Mouse (Mus musculus) erythroid progenitor cell, adult 5-6 weeks (primary cell): Measurements from ENCODE around the gene Slc44a4. TPM values are rescaled to one million over a fixed set of nuclear protein-coding genes. Genes with fewer than 3 reads are reported as not detected.

Source experiments
- total RNA-seq, 2 experiments: library from RNA; stranded (forward) in 1 of 2; stranded (reverse) in 1 of 2; fragments of 150-400 nt in 1 of 2; fragments of 186-747, 209-891 nt in 1 of 2; gene quantifications; 2 replicates each; pipeline versions ENCODE4 v1.2.3 to v1.2.4; 2015 to 2017; ENCODE audit warnings: low replicate concordance in 2 of 2

The Slc44a4 gene
- total RNA-seq, 2 experiments from 2014 or later = not detected

Other genes starting within 250 kb of the Slc44a4 start
Only the 30 nearest of the 37 such genes appear.
- gene C4b, start 170.6 kb upstream of the Slc44a4 start, total RNA-seq (2015; ENCODE audit: low replicate concordance) = 0.36 TPM in 1 of 2 replicates, not detected in the other
- gene C4b, start 170.6 kb upstream of the Slc44a4 start, total RNA-seq (2017; ENCODE audit: low replicate concordance) = under 0.01 and 2.1 TPM in 2 replicates
- gene Cyp21a1, start 109.9 kb upstream of the Slc44a4 start, total RNA-seq (2015; ENCODE audit: low replicate concordance) = not detected in 2 replicates
- not detected in 2 replicates for gene Cyp21a1, start 109.9 kb upstream of the Slc44a4 start, total RNA-seq (2017; ENCODE audit: low replicate concordance)
- 12.6 and 18.0 TPM in 2 replicates for gene Stk19, start 77.5 kb upstream of the Slc44a4 start, total RNA-seq (2015; ENCODE audit: low replicate concordance)
- gene Stk19, start 77.5 kb upstream of the Slc44a4 start, total RNA-seq (2017; ENCODE audit: low replicate concordance) = 20.5 and 22.2 TPM in 2 replicates
- 49.4 and 52.0 TPM in 2 replicates for gene Dxo, start 77.4 kb upstream of the Slc44a4 start, total RNA-seq (2015; ENCODE audit: low replicate concordance)
- gene Dxo, start 77.4 kb upstream of the Slc44a4 start, total RNA-seq (2017; ENCODE audit: low replicate concordance) = 13.4 and 26.7 TPM in 2 replicates
- gene Skiv2l, start 64.3 kb upstream of the Slc44a4 start, total RNA-seq (2015; ENCODE audit: low replicate concordance) = 11.3 and 25.6 TPM in 2 replicates
- gene Skiv2l, start 64.3 kb upstream of the Slc44a4 start, total RNA-seq (2017; ENCODE audit: low replicate concordance) = 48.5 and 60.0 TPM in 2 replicates
- gene Nelfe, start 64.1 kb upstream of the Slc44a4 start, total RNA-seq (2015; ENCODE audit: low replicate concordance) = 31.9 and 52.3 TPM in 2 replicates
- gene Nelfe, start 64.1 kb upstream of the Slc44a4 start, total RNA-seq (2017; ENCODE audit: low replicate concordance) = 18.5 and 30.7 TPM in 2 replicates
- gene Cfb, start 51.9 kb upstream of the Slc44a4 start, total RNA-seq (2015; ENCODE audit: low replicate concordance) = 9.2 TPM in 1 of 2 replicates, not detected in the other
- not detected in 2 replicates for gene Cfb, start 51.9 kb upstream of the Slc44a4 start, total RNA-seq (2017; ENCODE audit: low replicate concordance)
- gene Zbtb12, start 35.0 kb upstream of the Slc44a4 start, total RNA-seq (2015; ENCODE audit: low replicate concordance) = not detected in 2 replicates
- gene Zbtb12, start 35.0 kb upstream of the Slc44a4 start, total RNA-seq (2017; ENCODE audit: low replicate concordance) = 1.0 TPM in 1 of 2 replicates, not detected in the other
- gene Gm20547, start 32.4 kb upstream of the Slc44a4 start, total RNA-seq (2015; ENCODE audit: low replicate concordance) = not detected in 2 replicates
- gene Gm20547, start 32.4 kb upstream of the Slc44a4 start, total RNA-seq (2017; ENCODE audit: low replicate concordance) = not detected in 2 replicates
- gene C2, start 16.2 kb upstream of the Slc44a4 start, total RNA-seq (2015; ENCODE audit: low replicate concordance) = 15.5 and 23.5 TPM in 2 replicates
- 1.8 TPM in 1 of 2 replicates, not detected in the other for gene C2, start 16.2 kb upstream of the Slc44a4 start, total RNA-seq (2017; ENCODE audit: low replicate concordance)
- gene Ehmt2, start 16.0 kb upstream of the Slc44a4 start, total RNA-seq (2015; ENCODE audit: low replicate concordance) = 15.1 and 28.5 TPM in 2 replicates
- 7.0 and 8.3 TPM in 2 replicates for gene Ehmt2, start 16.0 kb upstream of the Slc44a4 start, total RNA-seq (2017; ENCODE audit: low replicate concordance)
- gene Neu1, start 16.8 kb downstream of the Slc44a4 start, total RNA-seq (2015; ENCODE audit: low replicate concordance) = 3.8 and 5.0 TPM in 2 replicates
- gene Neu1, start 16.8 kb downstream of the Slc44a4 start, total RNA-seq (2017; ENCODE audit: low replicate concordance) = 3.9 and 5.1 TPM in 2 replicates
- 2.5 and 4.0 TPM in 2 replicates for gene Hspa1b, start 44.8 kb downstream of the Slc44a4 start, total RNA-seq (2015; ENCODE audit: low replicate concordance)
- 1.0 and 3.3 TPM in 2 replicates for gene Hspa1b, start 44.8 kb downstream of the Slc44a4 start, total RNA-seq (2017; ENCODE audit: low replicate concordance)
- gene Gm20481, start 55.4 kb downstream of the Slc44a4 start, total RNA-seq (2015; ENCODE audit: low replicate concordance) = not detected in 2 replicates
- not detected in 2 replicates for gene Gm20481, start 55.4 kb downstream of the Slc44a4 start, total RNA-seq (2017; ENCODE audit: low replicate concordance)
- gene Hspa1a, start 57.7 kb downstream of the Slc44a4 start, total RNA-seq (2015; ENCODE audit: low replicate concordance) = 1.4 TPM in 1 of 2 replicates, not detected in the other
- 0.30 and 4.6 TPM in 2 replicates for gene Hspa1a, start 57.7 kb downstream of the Slc44a4 start, total RNA-seq (2017; ENCODE audit: low replicate concordance)
- not detected in 2 replicates for gene Hspa1l, start 58.2 kb downstream of the Slc44a4 start, total RNA-seq (2015; ENCODE audit: low replicate concordance)
- gene Hspa1l, start 58.2 kb downstream of the Slc44a4 start, total RNA-seq (2017; ENCODE audit: low replicate concordance) = not detected in 2 replicates
- gene Lsm2, start 67.4 kb downstream of the Slc44a4 start, total RNA-seq (2015; ENCODE audit: low replicate concordance) = 76.0 and 78.4 TPM in 2 replicates
- 23.0 and 27.6 TPM in 2 replicates for gene Lsm2, start 67.4 kb downstream of the Slc44a4 start, total RNA-seq (2017; ENCODE audit: low replicate concordance)
- 156 and 173 TPM in 2 replicates for gene Vars, start 86.5 kb downstream of the Slc44a4 start, total RNA-seq (2015; ENCODE audit: low replicate concordance)
- gene Vars, start 86.5 kb downstream of the Slc44a4 start, total RNA-seq (2017; ENCODE audit: low replicate concordance) = 144 and 198 TPM in 2 replicates
- gene Vwa7, start 102.1 kb downstream of the Slc44a4 start, total RNA-seq (2015; ENCODE audit: low replicate concordance) = not detected in 2 replicates
- 0.39 and 0.53 TPM in 2 replicates for gene Vwa7, start 102.1 kb downstream of the Slc44a4 start, total RNA-seq (2017; ENCODE audit: low replicate concordance)
- 1.7 and 10.8 TPM in 2 replicates for gene Sapcd1, start 113.5 kb downstream of the Slc44a4 start, total RNA-seq (2015; ENCODE audit: low replicate concordance)
- gene Sapcd1, start 113.5 kb downstream of the Slc44a4 start, total RNA-seq (2017; ENCODE audit: low replicate concordance) = 1.4 TPM in 1 of 2 replicates, not detected in the other
- 36.9 and 39.6 TPM in 2 replicates for gene Msh5, start 132.3 kb downstream of the Slc44a4 start, total RNA-seq (2015; ENCODE audit: low replicate concordance)
- gene Msh5, start 132.3 kb downstream of the Slc44a4 start, total RNA-seq (2017; ENCODE audit: low replicate concordance) = 27.3 and 50.9 TPM in 2 replicates
- gene Clic1, start 135.5 kb downstream of the Slc44a4 start, total RNA-seq (2015; ENCODE audit: low replicate concordance) = 91.0 and 110 TPM in 2 replicates
- gene Clic1, start 135.5 kb downstream of the Slc44a4 start, total RNA-seq (2017; ENCODE audit: low replicate concordance) = 68.3 and 95.5 TPM in 2 replicates
- gene Ddah2, start 144.6 kb downstream of the Slc44a4 start, total RNA-seq (2015; ENCODE audit: low replicate concordance) = 2.1 TPM in 1 of 2 replicates, not detected in the other
- gene Ddah2, start 144.6 kb downstream of the Slc44a4 start, total RNA-seq (2017; ENCODE audit: low replicate concordance) = 1.5 and 5.6 TPM in 2 replicates
- gene Ly6g6c, start 150.9 kb downstream of the Slc44a4 start, total RNA-seq (2015; ENCODE audit: low replicate concordance) = not detected in 2 replicates
- gene Ly6g6c, start 150.9 kb downstream of the Slc44a4 start, total RNA-seq (2017; ENCODE audit: low replicate concordance) = not detected in 2 replicates
- 1.1 TPM in 1 of 2 replicates, not detected in the other for gene Mpig6b, start 151.7 kb downstream of the Slc44a4 start, total RNA-seq (2015; ENCODE audit: low replicate concordance)
- gene Mpig6b, start 151.7 kb downstream of the Slc44a4 start, total RNA-seq (2017; ENCODE audit: low replicate concordance) = not detected in 2 replicates
- not detected in 2 replicates for gene Ly6g6e, start 162.4 kb downstream of the Slc44a4 start, total RNA-seq (2015; ENCODE audit: low replicate concordance)
- gene Ly6g6e, start 162.4 kb downstream of the Slc44a4 start, total RNA-seq (2017; ENCODE audit: low replicate concordance) = not detected in 2 replicates
- gene Ly6g6d, start 163.6 kb downstream of the Slc44a4 start, total RNA-seq (2015; ENCODE audit: low replicate concordance) = not detected in 2 replicates
- gene Ly6g6d, start 163.6 kb downstream of the Slc44a4 start, total RNA-seq (2017; ENCODE audit: low replicate concordance) = not detected in 2 replicates
- gene Ly6g6f, start 171.1 kb downstream of the Slc44a4 start, total RNA-seq (2015; ENCODE audit: low replicate concordance) = 3.8 TPM in 1 of 2 replicates, not detected in the other
- not detected in 2 replicates for gene Ly6g6f, start 171.1 kb downstream of the Slc44a4 start, total RNA-seq (2017; ENCODE audit: low replicate concordance)
- 98.5 and 106 TPM in 2 replicates for gene Abhd16a, start 174.8 kb downstream of the Slc44a4 start, total RNA-seq (2015; ENCODE audit: low replicate concordance)
- 84.5 and 97.3 TPM in 2 replicates for gene Abhd16a, start 174.8 kb downstream of the Slc44a4 start, total RNA-seq (2017; ENCODE audit: low replicate concordance)
- gene Ly6g5c, start 193.8 kb downstream of the Slc44a4 start, total RNA-seq (2015; ENCODE audit: low replicate concordance) = not detected in 2 replicates
- gene Ly6g5c, start 193.8 kb downstream of the Slc44a4 start, total RNA-seq (2017; ENCODE audit: low replicate concordance) = not detected in 2 replicates